Mouse (Mus musculus) cerebellum, adult 11-12 months (tissue): ENCODE measurements at regions not wholly inside any gene's neighbourhood (a gene's known extent, or its start where the extent isn't known, plus 50 kb on each side); places are given as distances from the start of the nearest gene placed in this dataset.

Experiments used
- DNase-seq: peaks from one replicate; pipeline ENCODE4 v3.0.0; 2022

DNA sequence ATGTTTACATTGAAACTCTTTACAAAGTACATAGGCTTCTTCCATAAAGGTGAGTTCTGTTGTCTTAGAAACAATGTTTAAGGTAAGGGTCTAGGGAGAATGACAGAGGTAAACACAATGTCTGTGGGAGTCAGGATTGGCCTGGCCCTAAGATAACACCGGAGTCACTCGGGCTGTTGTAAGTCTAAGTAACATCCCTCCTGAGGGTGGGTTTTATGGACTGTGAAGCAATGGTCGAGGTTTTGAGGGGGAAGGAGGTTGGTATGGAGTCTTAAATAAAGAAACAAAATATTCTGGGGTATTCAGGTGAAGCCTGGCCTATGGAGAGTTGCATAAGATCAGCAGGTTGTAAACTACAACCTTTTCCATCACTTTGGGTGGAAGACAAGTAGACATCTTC is 101.5 kb downstream of the Qrsl1 start:
- DNase-seq: no peak

DNA sequence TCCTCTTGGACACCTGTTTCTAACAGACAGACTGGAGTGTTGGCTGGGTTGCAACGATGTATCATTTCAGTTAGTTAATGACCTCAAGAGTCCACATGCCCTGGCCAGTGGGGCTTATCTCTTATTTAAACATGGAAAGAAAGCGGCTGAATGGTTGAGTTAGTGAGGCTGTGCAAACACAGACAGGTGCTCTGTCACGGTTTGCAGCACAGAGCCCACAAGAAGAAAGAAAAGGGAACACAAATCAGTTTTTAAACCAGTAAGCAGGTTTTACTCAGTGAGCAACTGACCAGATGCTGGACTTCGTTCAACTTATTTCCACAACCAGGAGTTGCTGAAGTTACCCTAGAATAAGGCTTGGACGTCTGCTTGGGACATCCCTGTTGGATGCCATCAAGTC is 86.3 kb downstream of the Qrsl1 start:
- DNase-seq: no peak

DNA sequence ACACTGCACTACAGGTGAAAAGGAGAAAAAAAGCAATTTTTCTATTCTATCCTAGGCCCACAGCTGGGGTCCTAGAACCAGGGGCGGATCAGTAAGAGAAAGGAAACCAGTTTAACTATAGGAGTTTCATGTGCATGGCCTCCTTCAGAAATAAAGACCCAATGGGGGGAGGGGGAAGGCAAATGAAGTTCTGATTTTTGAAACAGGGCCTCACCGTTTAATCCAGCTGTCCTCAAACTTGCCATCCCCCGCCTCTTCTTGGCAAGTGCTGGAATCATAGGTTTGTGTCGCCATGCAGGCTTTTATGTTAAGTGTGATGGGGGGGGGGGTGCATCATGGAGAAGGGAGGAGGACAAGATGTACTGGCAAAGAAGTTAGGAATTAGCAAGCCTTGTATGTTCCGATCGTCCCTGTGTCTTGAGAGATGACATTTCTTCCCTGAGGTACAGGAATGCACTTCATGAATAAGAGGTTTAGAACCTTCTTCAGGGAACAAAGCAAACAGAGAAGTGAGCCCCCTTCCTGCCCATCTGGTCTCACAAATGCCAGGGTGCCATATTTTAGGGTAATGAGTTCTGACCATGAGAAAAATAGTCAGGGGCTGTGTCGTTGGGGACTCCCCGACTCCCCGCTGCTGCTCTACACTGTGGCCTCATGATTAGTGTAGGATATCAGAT is 83.9 kb downstream of the Qrsl1 start:
- DNase-seq: no peak

DNA sequence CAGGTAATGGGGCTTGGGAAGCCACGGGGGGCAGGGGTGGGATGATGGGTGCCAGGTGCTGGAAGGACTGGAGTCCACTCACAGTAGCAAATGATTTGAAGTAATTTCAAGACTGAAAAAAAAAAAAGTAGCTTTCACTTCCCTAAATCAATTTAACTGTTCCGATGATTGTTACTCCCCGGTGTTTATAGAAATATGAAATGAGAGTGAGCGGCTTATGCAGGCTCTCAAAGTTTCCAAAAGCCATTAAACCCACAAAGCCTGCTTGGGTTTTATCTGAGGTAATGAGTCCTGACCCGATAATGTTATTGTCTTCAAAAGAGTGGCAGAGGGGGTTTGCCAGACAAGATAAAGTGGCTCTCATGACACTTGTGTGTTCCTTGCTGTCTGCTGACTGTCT is 82.9 kb downstream of the Qrsl1 start:
- DNase-seq: no peak

DNA sequence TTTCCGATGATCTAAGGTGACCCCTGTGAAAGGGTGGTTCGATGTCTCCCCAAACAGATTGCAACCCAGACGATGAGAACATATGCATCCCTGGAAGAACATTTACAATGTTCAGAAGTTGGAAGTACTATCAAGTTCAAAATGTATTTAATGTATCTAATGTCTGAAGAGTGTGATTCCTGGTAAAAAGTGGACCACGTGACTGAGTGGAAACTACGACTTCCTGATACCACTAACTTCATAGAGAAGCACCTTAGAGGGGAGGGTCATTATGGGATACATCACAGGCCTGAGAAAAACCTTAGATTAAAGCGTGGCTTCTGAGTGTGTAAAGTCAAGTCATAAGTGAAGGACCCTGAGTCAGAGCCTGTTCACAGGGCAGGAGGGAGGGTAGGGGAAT is 82.1 kb downstream of the Qrsl1 start:
- DNase-seq: no peak

DNA sequence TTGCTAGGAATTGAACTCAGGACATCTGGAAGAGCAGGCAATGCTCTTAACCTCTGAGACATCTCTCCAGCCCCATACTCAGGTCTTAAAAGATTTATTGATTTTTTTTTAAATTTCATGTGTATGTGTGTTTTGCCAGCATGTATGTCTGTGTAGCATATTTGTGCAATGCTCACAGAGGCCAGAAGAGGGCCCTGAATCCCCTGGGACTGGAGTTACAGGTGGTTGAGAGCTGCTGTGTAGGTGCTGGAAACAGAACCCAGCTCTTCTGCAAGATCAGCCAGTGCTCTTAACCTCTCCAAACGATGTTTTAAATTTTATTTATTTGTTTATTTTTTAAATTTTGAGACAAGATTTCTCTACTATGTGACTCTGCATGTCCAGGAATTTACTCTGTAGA is 78.9 kb downstream of the Qrsl1 start:
- DNase-seq: no peak

DNA sequence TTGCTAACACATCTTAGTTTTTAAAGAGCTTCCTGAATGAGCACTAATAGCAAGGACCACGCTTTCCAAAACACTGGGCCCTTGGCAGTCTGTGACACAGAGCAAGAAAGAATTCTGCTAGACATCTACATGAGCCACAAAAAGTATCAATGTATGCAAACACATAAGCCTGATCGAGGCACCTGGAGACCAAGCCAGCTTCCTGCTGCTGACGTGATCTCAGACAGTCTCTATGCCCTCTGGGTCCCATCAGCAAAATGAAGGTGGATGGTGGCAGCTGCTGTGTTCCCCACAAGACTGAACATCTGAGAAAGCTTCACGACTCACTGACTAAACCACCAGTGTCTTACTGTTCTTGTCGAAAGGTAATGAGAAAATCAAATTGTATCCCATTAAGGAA is 77.5 kb downstream of the Qrsl1 start:
- no peak for DNase-seq
